Mouse (Mus musculus) forebrain, embryonic 11.5 days (tissue): ENCODE results near the gene Phykpl. TPM values are rescaled to one million over a fixed set of nuclear protein-coding genes. Genes with fewer than 3 reads are reported as not detected.

Source experiments
- ATAC-seq: fragments of 200-750 bp; cut with Nextera tagmentation; replicated peaks from 2 replicates; pipeline ENCODE4 v1.8.0; 2017; ENCODE audit warnings: moderate TSS enrichment; ENCODE audit not compliant: low FRiP score
- DNase-seq: peaks from one replicate; pipeline ENCODE4 v3.0.0-alpha.2; 2017; ENCODE audit warnings: low spot score
- H3K27ac ChIP-seq: fragments of 300-500 bp; sonication (generic); 2 replicates; pipeline ENCODE4 v1.5.1; 2014; ENCODE audit warnings: low read depth, low read length
- H3K27me3 ChIP-seq: fragments of 300-500 bp; sonication (generic); 2 replicates; pipeline ENCODE4 v1.6.1; 2014; ENCODE audit warnings: mild to moderate bottlenecking, low read length, mixed read lengths; ENCODE audit not compliant: control insufficient read depth, insufficient read depth
- H3K36me3 ChIP-seq: fragments of 300-500 bp; sonication (generic); 2 replicates; pipeline ENCODE4 v1.6.1; 2014; ENCODE audit warnings: mild to moderate bottlenecking, low read length, moderate library complexity, mixed read lengths; ENCODE audit not compliant: control insufficient read depth, insufficient read depth
- H3K4me1 ChIP-seq: fragments of 300-500 bp; sonication (generic); replicated peaks from 2 replicates; pipeline ENCODE4 v1.6.1; 2014; ENCODE audit warnings: low read length, mixed read lengths; ENCODE audit not compliant: control insufficient read depth, insufficient read depth
- H3K4me2 ChIP-seq: fragments of 300-500 bp; sonication (generic); 2 replicates; pipeline ENCODE4 v1.6.1; 2014; ENCODE audit warnings: low read depth, mild to moderate bottlenecking, low read length, moderate library complexity, mixed read lengths; ENCODE audit not compliant: severe bottlenecking
- H3K4me3 ChIP-seq: fragments of 300-500 bp; sonication (generic); 2 replicates; pipeline ENCODE4 v1.5.1; 2014; ENCODE audit warnings: low read depth, low read length
- H3K9ac ChIP-seq: fragments of 300-500 bp; sonication (generic); 2 replicates; pipeline ENCODE4 v1.6.1; 2014; ENCODE audit warnings: low read length
- H3K9me3 ChIP-seq: fragments of 300-500 bp; sonication (generic); 2 replicates; pipeline ENCODE4 v1.6.1; 2016; ENCODE audit warnings: low read length, mixed read lengths; ENCODE audit not compliant: control insufficient read depth
- WGBS: fragments of 180-500 bp; shearing (Covaris S2); extraction: QIAGEN DNeasy Blood & Tissue Kit; methylation state at CpG from one replicate; pipeline ENCODE4 v1.1.7; 2014; 5-methylcytosine and 5-hydroxymethylcytosine counted together
- polyA plus RNA-seq: library from polyadenylated mRNA; unstranded; fragments of >200 nt; fragmentation: Nextera tagmentation; extraction: Ambion mirVana; gene quantifications from 2 replicates; pipeline ENCODE4 v1.2.1, GENCODE M21; 2014

Phykpl gene
- polyA plus RNA-seq, 1 experiment from 2014 or later, result 16.7 TPM

DNA sequence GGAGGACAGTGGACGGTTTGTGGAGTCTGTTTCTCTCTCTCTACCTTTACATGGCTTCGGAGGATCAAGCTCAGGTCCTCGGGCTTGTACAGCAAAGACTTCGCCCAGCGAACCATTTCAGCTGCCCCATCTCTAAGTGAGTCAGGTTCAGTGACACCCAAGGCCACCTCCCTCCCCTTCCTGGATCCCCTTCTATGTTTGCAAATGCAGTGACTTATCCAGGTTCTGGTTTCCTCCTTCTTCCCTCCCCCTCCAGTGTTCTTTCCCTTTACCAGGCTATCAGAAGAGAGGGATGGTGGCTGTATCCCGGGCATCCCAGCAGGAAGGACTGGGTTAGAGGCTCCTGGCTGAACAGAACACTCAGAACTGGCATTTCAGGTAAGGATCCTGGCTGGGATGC is 69.2 kb downstream of the Phykpl start:
- Histone ChIP-seq H3K4me1 (peaks cover 20% of the 10 kb centered on the region; the same call in 1 of the 2 replicates), H3K4me2 (no peak overlapping the region), H3K4me3 (no peak overlapping the region), H3K9ac (no peak overlapping the region), H3K27ac (no peak overlapping the region), H3K9me3 (no peaks in the 10 kb centered on the region), H3K36me3 (no peaks in the 10 kb centered on the region), H3K27me3 (peaks cover 7% of the 10 kb centered on the region; the same call in 1 of the 2 replicates)
- no peak for DNase-seq
- 84% methylated on average over 6 of the region's 6 CpGs for WGBS
- no peak for ATAC-seq

Other genes with a start within 250 kb of the Phykpl start
- 830 and 925 TPM in 2 replicates for gene Hnrnpab, start 22.1 kb downstream of the Phykpl start, polyA plus RNA-seq
- gene Nhp2, start 35.0 kb downstream of the Phykpl start, polyA plus RNA-seq, result 154 and 165 TPM in 2 replicates
- gene Rmnd5b, start 51.1 kb downstream of the Phykpl start, polyA plus RNA-seq, result 40.4 and 47.8 TPM in 2 replicates
- 11.3 and 11.7 TPM in 2 replicates for gene N4bp3, start 66.1 kb downstream of the Phykpl start, polyA plus RNA-seq
- 0.97 and 1.1 TPM in 2 replicates for gene D930048N14Rik, start 66.2 kb downstream of the Phykpl start, polyA plus RNA-seq
- gene 0610009B22Rik, start 104.1 kb downstream of the Phykpl start, polyA plus RNA-seq, result 75.6 and 94.9 TPM in 2 replicates
- 15.2 and 18.5 TPM in 2 replicates for gene Sec24a, start 178.9 kb downstream of the Phykpl start, polyA plus RNA-seq
- 113 and 116 TPM in 2 replicates for gene Sar1b, start 178.9 kb downstream of the Phykpl start, polyA plus RNA-seq